Mouse (Mus musculus) hindbrain, embryonic 16.5 days (tissue): ENCODE data around the gene Tubgcp6. TPM values are rescaled to one million over a fixed set of nuclear protein-coding genes. Genes with fewer than 3 reads are reported as not detected.

Experiments used
- ATAC-seq: fragments of 200-750 bp; cut with Nextera tagmentation; 2 replicates; pipeline ENCODE4 v1.8.0; 2017; ENCODE audit warnings: moderate TSS enrichment, moderate library complexity
- H3K27ac ChIP-seq: fragments of 300-500 bp; sonication (generic); 2 replicates; pipeline ENCODE4 v1.5.1; 2014; ENCODE audit warnings: low read depth, mild to moderate bottlenecking, control low read depth, low read length, moderate library complexity
- H3K27me3 ChIP-seq: fragments of 300-500 bp; sonication (generic); replicated peaks from 2 replicates; pipeline ENCODE4 v1.6.1; 2014; ENCODE audit warnings: low read length; ENCODE audit not compliant: control insufficient read depth, insufficient read depth
- H3K36me3 ChIP-seq: fragments of 300-500 bp; sonication (generic); 2 replicates; pipeline ENCODE4 v1.6.1; 2014; ENCODE audit warnings: mild to moderate bottlenecking, low read length, moderate library complexity, mixed read lengths; ENCODE audit not compliant: control insufficient read depth, insufficient read depth
- H3K4me1 ChIP-seq: fragments of 300-500 bp; sonication (generic); 2 replicates; pipeline ENCODE4 v1.6.1; 2014; ENCODE audit warnings: low read depth, low read length; ENCODE audit not compliant: control insufficient read depth, insufficient read depth
- H3K4me2 ChIP-seq: fragments of 300-500 bp; sonication (generic); 2 replicates; pipeline ENCODE4 v1.6.1; 2014; ENCODE audit warnings: mild to moderate bottlenecking, low read length, control low read depth, moderate library complexity
- H3K4me3 ChIP-seq: fragments of 300-500 bp; sonication (generic); 2 replicates; pipeline ENCODE4 v1.5.1; 2014; ENCODE audit warnings: mild to moderate bottlenecking, low read length, control low read depth, moderate library complexity
- H3K9ac ChIP-seq: fragments of 300-500 bp; sonication (generic); 2 replicates; pipeline ENCODE4 v1.6.1; 2014; ENCODE audit warnings: low read depth, mild to moderate bottlenecking, control low read depth, low read length, moderate library complexity
- H3K9me3 ChIP-seq: fragments of 300-500 bp; sonication (generic); 2 replicates; pipeline ENCODE4 v1.6.1; 2014; ENCODE audit warnings: mild to moderate bottlenecking, low read length, moderate library complexity; ENCODE audit not compliant: control insufficient read depth
- WGBS: fragments of 180-500 bp; shearing (Covaris S2); extraction: QIAGEN DNeasy Blood & Tissue Kit; methylation state at CpG from one replicate; pipeline ENCODE4 v1.1.7; 2014; 5-methylcytosine and 5-hydroxymethylcytosine counted together
- polyA plus RNA-seq: library from polyadenylated mRNA; unstranded; fragments of >200 nt; fragmentation: Nextera tagmentation; extraction: Ambion mirVana; gene quantifications from 2 replicates; pipeline ENCODE4 v1.2.1, GENCODE M21; 2015

Tubgcp6 gene
- 15.2 and 16.4 TPM in 2 replicates for polyA plus RNA-seq

- ATAC-seq, result peak; percentile 85
- H3K4me3 ChIP-seq, result peak within 1 kb of the TSS; percentile 91
Measured at GRCm38 (mm10) chr15:89122649-89123366, at the start of gene Tubgcp6. Gene Tubgcp6, minus strand, starts transcription at chr15:89123112.

GRCm38 (mm10) chr15:89172276-89172935 is 49.5 kb upstream of the Tubgcp6 start:
- WGBS, result 26% methylated on average over 17 of the region's 17 CpGs
- ATAC-seq, result no peak

More at GRCm38 (mm10) chr15:89122649-89123366, at the start of gene Tubgcp6:
- WGBS, result under 1% methylated on average over 47 of the region's 47 CpGs
- no peaks in the 10 kb centered on the region for H3K9me3 ChIP-seq
- H3K27ac ChIP-seq, result peak within 1 kb of the TSS; percentile 89
- H3K36me3 ChIP-seq, result no peaks in the 10 kb centered on the region
- H3K4me1 ChIP-seq, result peaks cover 43% of the 10 kb centered on the region
- H3K27me3 ChIP-seq, result no peaks in the 10 kb centered on the region
- H3K4me2 ChIP-seq, result peak within 1 kb of the TSS; percentile 98
- H3K9ac ChIP-seq, result peak within 1 kb of the TSS; percentile 86

GRCm38 (mm10) chr15:89171526-89172051 is 48.7 kb upstream of the Tubgcp6 start:
- no peaks in the 10 kb centered on the region for H3K27me3 ChIP-seq
- no peak for ATAC-seq
- 90% methylated on average over 5 of the region's 5 CpGs for WGBS
- no peak overlapping the region for H3K4me3 ChIP-seq
- H3K9ac ChIP-seq, result no peak overlapping the region
- H3K9me3 ChIP-seq, result no peaks in the 10 kb centered on the region
- H3K4me1 ChIP-seq, result peaks cover 60% of the 10 kb centered on the region
- H3K36me3 ChIP-seq, result peaks cover 13% of the 10 kb centered on the region
- no peak overlapping the region; the same call in 1 of the 2 replicates for H3K27ac ChIP-seq
- H3K4me2 ChIP-seq, result no peak overlapping the region

More at GRCm38 (mm10) chr15:89172276-89172935, 49.5 kb upstream of the Tubgcp6 start:
- Histone ChIP-seq H3K4me3 (peak overlapping the region; percentile 57), H3K9ac (peak overlapping the region; percentile 78), H3K4me1 (peaks cover 68% of the 10 kb centered on the region), H3K27ac (peak overlapping the region; percentile 80), H3K4me2 (peak overlapping the region; percentile 96), H3K9me3 (no peaks in the 10 kb centered on the region), H3K27me3 (no peaks in the 10 kb centered on the region), H3K36me3 (peaks cover 5% of the 10 kb centered on the region)

GRCm38 (mm10) chr15:89170102-89170501 is 47.2 kb upstream of the Tubgcp6 start:
- no peak overlapping the region for H3K9ac ChIP-seq
- 71% methylated on average over 3 of the region's 3 CpGs for WGBS
- H3K9me3 ChIP-seq, result no peaks in the 10 kb centered on the region
- peaks cover 27% of the 10 kb centered on the region for H3K36me3 ChIP-seq
- no peak overlapping the region for H3K27ac ChIP-seq
- no peak overlapping the region for H3K4me2 ChIP-seq
- peaks cover 50% of the 10 kb centered on the region for H3K4me1 ChIP-seq
- ATAC-seq, result no peak
- no peak overlapping the region for H3K4me3 ChIP-seq
- H3K27me3 ChIP-seq, result no peaks in the 10 kb centered on the region

GRCm38 (mm10) chr15:89169431-89169830 is 46.5 kb upstream of the Tubgcp6 start:
- Histone ChIP-seq H3K4me1 (peaks cover 44% of the 10 kb centered on the region), H3K4me2 (0 out of 2 replicates have a peak overlapping the region, but pooled peaks have one; percentile 0), H3K4me3 (no peak overlapping the region), H3K9me3 (no peaks in the 10 kb centered on the region), H3K27me3 (no peaks in the 10 kb centered on the region), H3K27ac (peak overlapping the region; percentile 41; the same call in 1 of the 2 replicates), H3K36me3 (peaks cover 32% of the 10 kb centered on the region), H3K9ac (no peak overlapping the region)
- WGBS, result 6% methylated on average over 10 of the region's 10 CpGs
- peak; percentile 65 for ATAC-seq

- Histone ChIP-seq H3K4me1 (peaks cover 40% of the 10 kb centered on the region), H3K4me2 (0 out of 2 replicates have a peak overlapping the region, but pooled peaks have one; percentile 0), H3K27ac (peak overlapping the region; percentile 41), H3K27me3 (no peaks in the 10 kb centered on the region), H3K9ac (no peak overlapping the region), H3K4me3 (no peak overlapping the region), H3K36me3 (peaks cover 32% of the 10 kb centered on the region), H3K9me3 (no peaks in the 10 kb centered on the region)
- ATAC-seq, result no peak
- WGBS, result 43% methylated on average over 10 of the region's 10 CpGs
Measured at GRCm38 (mm10) chr15:89168922-89169321, 46.0 kb upstream of the Tubgcp6 start.

- no peak for ATAC-seq
- Histone ChIP-seq H3K27ac (no peak overlapping the region), H3K4me2 (no peak overlapping the region), H3K4me3 (no peak overlapping the region), H3K4me1 (peaks cover 15% of the 10 kb centered on the region), H3K9ac (no peak overlapping the region), H3K36me3 (peaks cover 59% of the 10 kb centered on the region), H3K9me3 (no peaks in the 10 kb centered on the region), H3K27me3 (no peaks in the 10 kb centered on the region)
- WGBS, result 95% methylated on average over 12 of the region's 12 CpGs
Measured at GRCm38 (mm10) chr15:89165478-89165877, 42.6 kb upstream of the Tubgcp6 start.

- peaks cover 84% of the 10 kb centered on the region for H3K36me3 ChIP-seq
- H3K27me3 ChIP-seq, result no peaks in the 10 kb centered on the region
- H3K4me2 ChIP-seq, result no peak overlapping the region
- WGBS, result 85% methylated on average over 9 of the region's 9 CpGs
- no peak overlapping the region for H3K4me3 ChIP-seq
- no peak overlapping the region for H3K27ac ChIP-seq
- ATAC-seq, result no peak
- no peak overlapping the region for H3K9ac ChIP-seq
- H3K9me3 ChIP-seq, result no peaks in the 10 kb centered on the region
- no peaks in the 10 kb centered on the region for H3K4me1 ChIP-seq
Measured at GRCm38 (mm10) chr15:89161397-89161796, 38.5 kb upstream of the Tubgcp6 start.

GRCm38 (mm10) chr15:89158516-89158915 is 35.6 kb upstream of the Tubgcp6 start:
- no peaks in the 10 kb centered on the region for H3K27me3 ChIP-seq
- 90% methylated on average over 16 of the region's 16 CpGs for WGBS
- no peaks in the 10 kb centered on the region for H3K9me3 ChIP-seq
- no peak for ATAC-seq
- no peak overlapping the region for H3K4me3 ChIP-seq
- H3K36me3 ChIP-seq, result peaks cover 85% of the 10 kb centered on the region
- H3K27ac ChIP-seq, result no peak overlapping the region
- H3K9ac ChIP-seq, result no peak overlapping the region
- no peak overlapping the region for H3K4me2 ChIP-seq
- H3K4me1 ChIP-seq, result no peaks in the 10 kb centered on the region
